Mouse (Mus musculus) fat pad, adult 2 months (tissue): ENCODE data around the gene Crybg3.
"Not testable (repeated sequence)": the region's sequence is repeated elsewhere in the genome, so short reads cannot be mapped to it uniquely, and the experiment has no call there.

Experiments used
- DNase-seq: peaks from one replicate; pipeline ENCODE4 v3.0.0-alpha.2; 2011; ENCODE audit warnings: low read depth, low spot score; ENCODE audit errors: extremely low read depth

The Crybg3 gene

GRCm38 (mm10) chr16:59463973-59464372 lies 136.8 kb downstream of the Crybg3 start:
- no peak for DNase-seq

- no peak for DNase-seq
Measured at GRCm38 (mm10) chr16:59463567-59463966, 137.2 kb downstream of the Crybg3 start.

- not testable (repeated sequence) for DNase-seq
Measured at GRCm38 (mm10) chr16:59459259-59459861, 141.4 kb downstream of the Crybg3 start.

DNA sequence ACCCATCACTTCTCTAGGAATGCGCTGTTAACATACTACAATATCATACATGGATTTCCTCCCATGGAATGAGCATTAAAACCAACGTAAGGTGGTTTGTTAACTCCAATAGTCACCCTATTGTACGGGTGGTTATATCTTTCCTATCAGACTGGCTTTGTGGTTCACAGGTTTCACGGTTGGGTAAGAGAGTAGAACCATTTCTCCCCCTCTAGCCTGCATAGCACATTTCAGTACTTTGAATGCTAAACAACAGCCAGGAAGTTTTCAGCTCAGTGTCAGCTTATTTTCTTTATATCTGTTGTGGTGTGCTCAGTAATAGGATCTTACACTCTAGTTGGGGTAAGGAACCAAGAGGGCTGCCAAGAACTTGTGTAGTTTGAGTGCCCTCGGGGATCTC lies 149.0 kb downstream of the Crybg3 start:
- DNase-seq, result no peak

DNA sequence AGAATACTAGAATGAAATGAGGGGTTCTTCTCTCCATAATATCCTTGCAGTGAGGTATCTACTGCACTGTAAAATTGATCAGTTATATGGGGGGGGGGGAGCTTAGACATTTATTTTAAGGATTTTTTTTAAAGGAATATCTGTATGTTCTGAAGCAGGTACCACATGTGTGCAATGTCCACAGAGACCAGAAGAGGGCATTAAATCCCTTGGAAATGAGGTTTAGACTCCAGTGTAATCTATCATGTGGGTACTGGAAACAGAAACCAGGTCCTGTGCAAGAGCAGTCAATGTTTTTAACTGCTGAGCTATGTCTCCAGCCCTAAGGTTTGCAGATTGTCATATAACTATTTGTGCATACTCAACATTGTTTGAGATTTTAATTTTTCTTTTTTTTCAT lies 151.7 kb downstream of the Crybg3 start:
- no peak for DNase-seq

DNA sequence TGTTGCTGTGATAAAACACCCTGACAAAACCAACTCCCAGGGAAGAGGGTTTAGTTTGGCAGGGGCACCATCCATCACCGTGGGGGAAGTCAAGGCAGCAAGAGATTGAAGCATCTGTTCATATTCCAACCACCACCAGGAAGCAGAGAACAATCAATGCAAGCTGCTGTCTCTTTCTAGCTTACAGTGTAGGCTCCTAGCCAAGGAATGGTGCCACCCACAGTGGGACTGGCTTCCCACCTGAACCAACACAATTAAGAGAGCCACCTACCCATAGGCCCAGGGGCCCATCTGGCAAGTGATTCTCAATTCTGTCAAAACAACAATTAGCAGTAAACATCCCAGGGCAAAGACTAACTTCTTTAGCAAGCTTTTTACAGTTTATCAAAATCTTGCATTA lies 152.6 kb downstream of the Crybg3 start:
- no peak for DNase-seq

- DNase-seq, result no peak
Measured at GRCm38 (mm10) chr16:59444880-59445559, 155.8 kb downstream of the Crybg3 start.
